Mouse (Mus musculus): Measurements from ENCODE around the gene Tfr2.

Tfr2 gene

DNA sequence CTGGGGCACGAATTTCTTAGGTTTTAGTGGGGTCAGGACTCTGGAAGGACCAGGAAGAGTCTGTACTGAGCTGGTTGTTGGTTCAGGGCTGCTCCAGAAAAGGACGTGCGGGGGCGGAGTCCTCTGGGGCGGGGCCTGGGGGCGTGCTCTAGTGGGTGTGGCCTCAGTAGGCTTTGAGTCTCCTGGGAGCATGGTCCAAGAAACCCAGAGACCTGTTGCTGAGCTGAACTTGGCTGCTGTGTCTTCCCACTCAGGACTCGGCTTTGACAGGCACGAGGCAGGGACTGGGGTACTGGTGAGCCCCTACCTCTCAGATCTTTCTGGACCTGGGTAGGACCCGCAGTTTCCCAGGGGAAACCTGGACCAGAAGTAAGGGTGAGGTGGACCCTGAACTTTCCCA is at the start of gene Tfr2:
Tfr2 (plus strand) TSS at position 176 of the 400 bp plus-strand sequence.
- in situ Hi-C loops (cut with MboI; ENCODE audit: low sequenced_read_pairs), result no loop called here

DNA sequence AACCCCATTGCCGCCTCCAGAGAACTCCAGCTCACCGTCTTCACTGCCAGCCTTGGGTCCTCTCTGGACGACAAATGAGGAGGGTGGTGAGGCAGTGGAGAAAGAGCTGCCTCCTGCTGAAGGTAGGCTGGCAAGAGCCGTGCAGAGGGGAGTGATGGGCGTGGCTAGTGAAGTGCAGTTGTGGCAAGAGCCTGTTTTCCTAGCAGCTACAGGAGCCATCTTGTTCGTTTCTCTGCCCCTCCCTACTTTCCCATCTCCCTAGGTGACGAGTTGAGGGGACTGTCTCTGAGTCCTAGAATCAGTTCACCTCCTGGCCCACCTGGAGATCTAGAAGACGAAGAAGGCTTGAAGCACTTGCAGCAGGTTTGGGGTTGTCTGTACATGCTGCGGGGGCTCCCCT is 47.8 kb upstream of the Tfr2 start:
- in situ Hi-C loops (cut with MboI; ENCODE audit: low sequenced_read_pairs), result no loop called here

- in situ Hi-C loops (cut with MboI; ENCODE audit: low sequenced_read_pairs), result no loop called here
These were observed 46.9 kb upstream of the Tfr2 start for GRCm38 (mm10) chr5:137522711-137523110.

DNA sequence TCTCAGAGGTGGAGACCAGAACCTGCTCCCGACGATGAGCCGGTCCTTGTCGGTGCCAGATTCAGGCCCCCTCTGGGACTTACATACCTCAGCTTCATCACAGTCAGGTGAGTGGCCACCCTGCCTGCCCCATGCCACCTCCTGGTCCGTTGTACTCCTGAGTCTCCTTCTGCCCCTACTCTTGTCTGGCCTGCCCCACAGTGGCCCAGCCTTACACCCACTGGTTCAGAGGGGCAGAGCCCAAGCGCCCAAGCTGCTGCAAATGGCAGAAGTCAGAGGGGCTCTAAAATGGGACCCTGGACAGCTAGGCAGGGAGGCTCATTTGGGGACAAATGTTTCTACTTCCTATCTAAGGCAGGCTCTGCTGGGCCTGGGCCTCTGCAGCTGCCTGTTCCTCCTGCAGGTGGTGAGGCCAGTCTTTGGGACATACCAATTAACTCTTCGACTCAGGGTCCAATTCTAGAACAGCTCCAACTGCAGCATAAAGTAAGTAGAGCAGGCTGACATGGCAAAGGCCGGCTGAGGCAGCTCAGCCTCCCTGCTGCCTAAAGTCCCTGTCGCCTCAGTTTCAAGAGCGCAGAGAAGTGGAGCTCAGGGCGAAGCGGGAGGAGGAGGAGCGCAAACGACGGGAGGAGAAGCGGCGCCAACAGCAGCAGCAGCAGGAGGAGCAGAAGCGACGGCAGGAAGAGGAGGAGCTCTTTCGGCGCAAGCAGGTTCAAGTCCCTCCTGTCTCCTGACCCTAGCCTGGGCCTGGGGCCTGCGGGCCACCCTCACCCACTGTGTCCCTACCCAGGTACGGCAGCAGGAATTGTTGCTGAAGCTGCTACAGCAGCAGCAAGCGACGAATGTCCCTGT is 46.0 kb upstream of the Tfr2 start:
- in situ Hi-C loops (cut with MboI; ENCODE audit: low sequenced_read_pairs), result no loop called here

GRCm38 (mm10) chr5:137524251-137524515 is 45.5 kb upstream of the Tfr2 start:
- in situ Hi-C loops (cut with MboI; ENCODE audit: low sequenced_read_pairs), result no loop called here

GRCm38 (mm10) chr5:137524671-137525070 is 45.0 kb upstream of the Tfr2 start:
- in situ Hi-C loops (cut with MboI; ENCODE audit: low sequenced_read_pairs), result loop anchor here (25.0 kb wide), 1 partner anchor 238 kb away; no protein-coding TSS in a partner anchor

DNA sequence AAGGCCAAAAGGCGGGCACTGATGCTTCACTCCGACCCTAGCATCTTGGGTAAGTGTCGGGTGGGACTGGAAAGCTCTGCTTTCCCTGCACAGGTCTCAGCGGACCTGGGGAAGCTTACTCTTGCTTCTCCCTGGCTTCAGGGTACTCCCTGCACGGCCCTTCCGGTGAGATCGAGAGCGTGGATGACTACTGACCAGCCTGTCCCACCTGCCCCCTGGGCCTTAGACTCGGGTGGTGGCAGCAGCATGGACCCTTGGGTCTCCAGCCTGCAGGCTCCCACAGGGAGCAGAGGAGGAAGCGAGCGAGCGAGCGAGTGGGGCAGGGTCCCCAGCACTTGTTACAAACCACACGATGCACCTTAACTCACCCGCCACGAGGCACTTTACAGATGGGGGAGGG is 44.1 kb upstream of the Tfr2 start:
- in situ Hi-C loops (cut with MboI; ENCODE audit: low sequenced_read_pairs), result loop anchor here (25.0 kb wide), 1 partner anchor 237 kb away; no protein-coding TSS in a partner anchor

GRCm38 (mm10) chr5:137526192-137526936 is 43.3 kb upstream of the Tfr2 start:
- in situ Hi-C loops (cut with MboI; ENCODE audit: low sequenced_read_pairs), result loop anchor here (25.0 kb wide), 1 partner anchor 236 kb away; no protein-coding TSS in a partner anchor

DNA sequence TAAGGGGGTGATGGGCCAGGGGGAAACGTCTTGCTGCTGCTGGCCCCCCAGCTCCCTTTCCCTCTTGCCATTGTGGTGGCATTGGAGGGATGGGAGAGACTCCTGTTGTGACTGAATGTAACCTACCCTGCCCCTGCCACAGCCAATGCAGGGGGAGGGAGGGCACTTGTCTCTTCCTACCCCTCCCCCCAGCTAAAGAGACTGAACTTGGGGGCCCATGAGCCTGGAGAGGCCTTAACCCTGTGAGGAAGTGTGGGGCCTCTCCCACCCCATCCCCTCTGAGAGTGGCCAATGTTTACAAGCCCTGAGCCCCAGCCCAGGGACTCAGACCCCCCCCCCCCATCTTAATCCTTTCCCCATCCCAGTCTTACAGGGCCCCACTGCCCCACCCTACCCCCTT is 42.2 kb upstream of the Tfr2 start:
- in situ Hi-C loops (cut with MboI; ENCODE audit: low sequenced_read_pairs), result loop anchor here (25.0 kb wide), 1 partner anchor 235 kb away; no protein-coding TSS in a partner anchor

- in situ Hi-C loops (cut with MboI; ENCODE audit: low sequenced_read_pairs), result loop anchor here (25.0 kb wide), 1 partner anchor 234 kb away; no protein-coding TSS in a partner anchor
These were observed 41.2 kb upstream of the Tfr2 start for GRCm38 (mm10) chr5:137528247-137528968.

GRCm38 (mm10) chr5:137529221-137529995 is 40.2 kb upstream of the Tfr2 start:
- in situ Hi-C loops (cut with MboI; ENCODE audit: low sequenced_read_pairs), result loop anchor here (25.0 kb wide), 1 partner anchor 233 kb away; no protein-coding TSS in a partner anchor

GRCm38 (mm10) chr5:137530075-137530474 is 39.6 kb upstream of the Tfr2 start:
- in situ Hi-C loops (cut with MboI; ENCODE audit: low sequenced_read_pairs), result loop anchor here (25.0 kb wide), 1 partner anchor 232 kb away; no protein-coding TSS in a partner anchor

- in situ Hi-C loops (cut with MboI; ENCODE audit: low sequenced_read_pairs), result loop anchor here (25.0 kb wide), 1 partner anchor 232 kb away; no protein-coding TSS in a partner anchor
These were observed 38.8 kb upstream of the Tfr2 start for GRCm38 (mm10) chr5:137530588-137531413.

- in situ Hi-C loops (cut with MboI; ENCODE audit: low sequenced_read_pairs), result loop anchor here (25.0 kb wide), 1 partner anchor 231 kb away; no protein-coding TSS in a partner anchor
These were observed 38.1 kb upstream of the Tfr2 start for GRCm38 (mm10) chr5:137531414-137532130.

DNA sequence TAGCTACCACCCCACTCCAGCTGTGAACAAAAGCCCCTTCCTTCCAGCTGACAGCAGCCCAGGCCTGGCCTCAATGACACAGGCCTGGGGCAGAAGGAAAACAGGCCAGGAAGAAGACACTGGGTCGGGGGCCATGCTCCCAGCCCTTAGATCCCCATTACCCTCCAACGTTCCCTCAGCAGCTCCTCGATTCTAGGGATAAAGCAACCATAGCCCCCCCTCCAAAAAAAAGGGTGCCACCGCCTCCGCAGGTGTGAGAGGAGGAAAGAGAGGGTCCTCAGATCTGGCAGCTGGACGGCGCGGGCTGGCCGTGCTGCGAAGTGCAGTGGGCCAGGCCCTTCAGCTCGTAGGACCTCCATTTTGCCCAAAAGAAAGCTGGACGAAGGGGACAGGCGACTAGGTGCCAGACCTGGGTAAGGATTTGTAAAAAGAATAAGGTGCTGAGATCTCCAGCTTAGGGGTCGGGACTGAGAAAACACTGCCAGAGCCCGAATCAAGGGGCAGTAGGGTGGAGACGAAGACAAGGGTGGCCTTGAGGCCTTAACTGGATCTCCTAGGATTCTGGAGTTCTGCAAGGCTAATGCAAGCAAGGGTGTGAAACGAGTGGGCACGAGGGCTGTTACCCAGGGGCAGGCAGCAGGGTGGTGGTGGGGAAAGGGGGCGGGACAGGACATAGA is 37.4 kb upstream of the Tfr2 start:
- in situ Hi-C loops (cut with MboI; ENCODE audit: low sequenced_read_pairs), result loop anchor here (25.0 kb wide), 1 partner anchor 230 kb away; no protein-coding TSS in a partner anchor

DNA sequence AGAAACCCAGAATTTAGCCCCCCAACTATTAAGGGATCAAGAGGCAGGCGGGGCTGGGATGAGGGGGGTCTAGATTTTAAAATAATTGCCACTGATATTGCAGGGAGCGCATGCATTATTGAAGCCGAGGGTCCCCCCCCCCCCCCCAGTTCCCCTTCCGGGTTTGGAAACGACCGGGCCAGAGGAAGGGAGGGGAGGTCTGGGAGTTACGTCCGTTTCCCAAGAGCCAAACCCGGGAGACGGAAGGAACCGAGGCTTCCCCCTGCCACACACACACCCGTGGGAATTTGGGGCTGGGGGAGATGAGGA is 36.9 kb upstream of the Tfr2 start:
- in situ Hi-C loops (cut with MboI; ENCODE audit: low sequenced_read_pairs), result loop anchor here (25.0 kb wide), 1 partner anchor 230 kb away; no protein-coding TSS in a partner anchor

GRCm38 (mm10) chr5:137533117-137533827 is 36.4 kb upstream of the Tfr2 start, which contains the start of the genes Epo and Gnb2:
TSS of gene Epo (minus strand) at chr5:137533242.
TSS of gene Gnb2 (minus strand) at chr5:137533510.
- in situ Hi-C loops (cut with MboI; ENCODE audit: low sequenced_read_pairs), result loop anchor here (25.0 kb wide), 1 partner anchor 229 kb away; no protein-coding TSS in a partner anchor
